Mouse (Mus musculus): ENCODE results near the gene Ltbp4. TPM values are rescaled to one million over a fixed set of nuclear protein-coding genes. Genes with fewer than 3 reads are reported as not detected.
A peak's percentile ranks its signal among the peaks of the same experiment; 100 is the strongest.

The Ltbp4 gene
- polyA plus RNA-seq, 1 experiment from 2014 or later: 29.3 TPM

DNA sequence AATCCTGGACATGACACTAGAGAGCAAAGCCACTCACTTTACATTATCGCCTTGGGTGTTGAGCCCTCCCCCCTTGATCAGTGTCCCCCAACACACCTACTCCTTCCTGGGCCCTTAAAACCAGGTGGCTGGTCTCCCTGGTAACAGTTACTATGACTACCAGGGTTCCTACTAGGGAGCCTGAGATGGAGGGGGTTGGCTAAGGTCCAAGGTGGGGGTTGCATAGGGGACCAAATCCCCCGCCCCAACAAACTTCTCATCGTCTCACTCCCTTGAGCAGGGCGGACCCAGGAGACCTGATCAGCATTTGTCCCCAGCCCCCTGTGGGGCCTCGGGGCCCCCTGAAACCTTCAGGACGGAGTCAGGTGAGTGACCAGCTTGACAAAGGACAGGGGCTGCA, 75.6 kb downstream of the Ltbp4 start:
- Histone ChIP-seq H3K27me3 (no peaks in the 10 kb centered on the region), H3K4me2 (replicated peaks) (no peak overlapping the region; the same call in 1 of the 2 replicates), H3K4me1 (peaks cover 36% of the 10 kb centered on the region), H3K9me3 (no peaks in the 10 kb centered on the region), H3K36me3 (peaks cover 56% of the 10 kb centered on the region), H3K9ac (no peak overlapping the region), H3K4me3 (no peak overlapping the region), H3K27ac (no peak overlapping the region)
- WGBS: 88% methylated on average over 6 of the region's 6 CpGs
- no peak for ATAC-seq (ENCODE audit: low FRiP score, low read depth)

DNA sequence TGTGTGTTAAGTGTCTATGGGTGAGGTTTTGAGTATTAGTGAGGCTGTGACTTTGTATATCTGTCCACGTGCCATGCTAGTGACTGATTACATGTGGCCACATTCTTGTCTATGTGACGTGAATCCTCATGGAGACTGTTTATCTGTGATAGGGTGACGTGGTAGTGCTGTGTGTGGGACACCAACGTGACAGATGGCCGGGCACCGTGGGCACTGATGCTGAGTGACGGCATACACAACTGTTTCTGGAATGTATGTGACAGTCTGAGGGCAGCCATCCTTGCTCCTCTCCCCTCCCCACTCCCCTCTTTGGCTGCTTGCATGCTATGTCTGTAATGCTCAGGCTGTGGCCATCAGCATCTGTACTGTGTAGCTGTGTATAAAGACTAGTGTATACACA, 76.6 kb downstream of the Ltbp4 start:
- H3K27me3 ChIP-seq: no peaks in the 10 kb centered on the region
- H3K9me3 ChIP-seq: no peaks in the 10 kb centered on the region
- peaks cover 46% of the 10 kb centered on the region for H3K36me3 ChIP-seq
- 84% methylated on average over 7 of the region's 7 CpGs for WGBS
- H3K27ac ChIP-seq: no peak overlapping the region
- H3K9ac ChIP-seq: peak overlapping the region; percentile 86; the same call in 1 of the 2 replicates
- peaks cover 40% of the 10 kb centered on the region for H3K4me1 ChIP-seq
- ATAC-seq (ENCODE audit: low FRiP score, low read depth): no peak
- H3K4me2 ChIP-seq (replicated peaks): peak overlapping the region; percentile 89; the same call in 1 of the 2 replicates
- H3K4me3 ChIP-seq: peak overlapping the region; percentile 80; the same call in 1 of the 2 replicates

GRCm38 (mm10) chr7:27259771-27260170, 77.7 kb downstream of the Ltbp4 start:
- Histone ChIP-seq H3K27ac (peak overlapping the region; percentile 85; the same call in 1 of the 2 replicates), H3K9me3 (no peaks in the 10 kb centered on the region), H3K4me2 (replicated peaks) (peak overlapping the region; percentile 89), H3K9ac (peak overlapping the region; percentile 86), H3K4me1 (peaks cover 40% of the 10 kb centered on the region), H3K36me3 (peaks cover 35% of the 10 kb centered on the region), H3K4me3 (peak overlapping the region; percentile 80), H3K27me3 (no peaks in the 10 kb centered on the region)
- no peak for ATAC-seq (ENCODE audit: low FRiP score, low read depth)
- WGBS: 37% methylated on average over 5 of the region's 5 CpGs

DNA sequence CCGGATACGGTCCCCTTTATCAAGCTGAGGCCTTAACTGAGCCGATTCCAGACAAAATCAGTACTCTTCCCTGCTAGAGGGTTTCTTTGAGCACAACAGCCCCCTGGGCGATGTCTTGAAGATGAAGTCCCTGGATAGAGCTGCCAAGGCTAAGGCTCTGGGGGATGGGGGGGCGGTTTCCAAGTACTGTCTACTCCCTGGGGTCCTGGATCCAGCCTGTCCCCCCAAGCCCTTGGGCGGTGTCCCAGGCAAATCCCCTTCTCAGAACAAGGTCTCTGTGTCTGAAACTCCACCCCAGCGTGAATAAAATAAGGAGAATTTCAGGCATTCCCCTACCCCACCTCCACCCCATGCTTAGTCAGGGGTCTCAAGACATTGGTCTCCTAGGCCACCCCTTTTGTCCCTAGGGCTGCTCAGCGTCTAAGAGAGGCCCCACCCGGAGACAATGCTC, 78.2 kb downstream of the Ltbp4 start:
- Histone ChIP-seq H3K27ac (peak overlapping the region; percentile 85), H3K4me3 (peak overlapping the region; percentile 80), H3K9ac (peak overlapping the region; percentile 86), H3K27me3 (no peaks in the 10 kb centered on the region), H3K9me3 (no peaks in the 10 kb centered on the region), H3K36me3 (peaks cover 34% of the 10 kb centered on the region), H3K4me1 (peaks cover 40% of the 10 kb centered on the region), H3K4me2 (replicated peaks) (peak overlapping the region; percentile 89)
- ATAC-seq (ENCODE audit: low FRiP score, low read depth): 0 out of 2 replicates have a peak, but pooled peaks have one; percentile 10
- 5% methylated on average over 9 of the region's 9 CpGs for WGBS

DNA sequence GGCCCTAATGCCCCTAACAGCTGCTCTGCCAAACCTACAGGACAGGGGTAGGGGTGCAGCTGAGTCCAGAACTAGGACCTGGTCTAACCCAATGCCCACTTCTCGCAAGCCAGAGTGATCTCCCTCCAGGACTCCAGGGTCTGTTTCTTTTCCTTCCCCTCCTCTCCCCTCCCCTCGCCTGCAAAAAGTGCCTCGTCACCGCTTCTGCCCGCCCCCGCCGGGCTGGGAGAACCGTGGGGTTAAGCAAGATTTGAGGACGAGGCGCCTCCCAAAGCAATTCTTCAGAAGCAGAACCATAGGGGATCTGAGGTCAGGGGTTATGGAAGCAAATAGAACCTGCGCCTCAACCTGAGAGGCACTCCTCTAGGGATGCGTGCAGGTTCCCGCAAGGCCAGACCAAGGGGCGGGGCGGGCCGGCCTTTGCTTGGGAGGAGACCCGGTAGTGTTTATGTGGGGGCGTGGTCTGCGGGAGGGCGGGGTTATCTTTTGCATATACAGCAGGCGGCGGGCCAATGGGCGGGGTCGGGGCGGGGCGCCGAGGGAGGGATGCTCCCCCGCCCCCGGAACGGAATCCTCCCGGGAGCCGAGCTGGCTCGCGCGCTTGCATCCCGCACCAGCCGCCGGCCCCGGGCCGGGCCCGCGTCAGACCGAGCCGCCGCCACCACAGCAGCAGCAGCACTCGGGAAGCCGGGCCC, 79.1 kb downstream of the Ltbp4 start, which contains the start of gene Numbl:
Numbl (plus strand) TSS at position 229 of the 695 bp plus-strand sequence.
- H3K9ac ChIP-seq: peak within 1 kb of the TSS; percentile 86
- peak within 1 kb of the TSS; percentile 89 for H3K4me2 ChIP-seq (replicated peaks)
- peak; percentile 78 for ATAC-seq (ENCODE audit: low FRiP score, low read depth)
- H3K36me3 ChIP-seq: peaks cover 32% of the 10 kb centered on the region
- H3K27ac ChIP-seq: peak within 1 kb of the TSS; percentile 85
- no peaks in the 10 kb centered on the region for H3K27me3 ChIP-seq
- H3K4me3 ChIP-seq: peak within 1 kb of the TSS; percentile 80
- H3K4me1 ChIP-seq: peaks cover 40% of the 10 kb centered on the region
- WGBS: under 1% methylated on average over 45 of the region's 47 CpGs
- no peaks in the 10 kb centered on the region for H3K9me3 ChIP-seq

- peak; percentile 30 for ATAC-seq (ENCODE audit: low FRiP score, low read depth)
- H3K9ac ChIP-seq: no peak overlapping the region; the same call in none of the 2 replicates
- peak overlapping the region; percentile 89 for H3K4me2 ChIP-seq (replicated peaks)
- WGBS: 2% methylated on average over 3 of the region's 6 CpGs
- peak overlapping the region; percentile 80 for H3K27ac ChIP-seq
- H3K36me3 ChIP-seq: peaks cover 29% of the 10 kb centered on the region
- peak overlapping the region; percentile 80 for H3K4me3 ChIP-seq
- no peaks in the 10 kb centered on the region for H3K9me3 ChIP-seq
- no peaks in the 10 kb centered on the region for H3K27me3 ChIP-seq
- H3K4me1 ChIP-seq: peaks cover 40% of the 10 kb centered on the region
These were observed 79.7 kb downstream of the Ltbp4 start for GRCm38 (mm10) chr7:27257852-27258204.

DNA sequence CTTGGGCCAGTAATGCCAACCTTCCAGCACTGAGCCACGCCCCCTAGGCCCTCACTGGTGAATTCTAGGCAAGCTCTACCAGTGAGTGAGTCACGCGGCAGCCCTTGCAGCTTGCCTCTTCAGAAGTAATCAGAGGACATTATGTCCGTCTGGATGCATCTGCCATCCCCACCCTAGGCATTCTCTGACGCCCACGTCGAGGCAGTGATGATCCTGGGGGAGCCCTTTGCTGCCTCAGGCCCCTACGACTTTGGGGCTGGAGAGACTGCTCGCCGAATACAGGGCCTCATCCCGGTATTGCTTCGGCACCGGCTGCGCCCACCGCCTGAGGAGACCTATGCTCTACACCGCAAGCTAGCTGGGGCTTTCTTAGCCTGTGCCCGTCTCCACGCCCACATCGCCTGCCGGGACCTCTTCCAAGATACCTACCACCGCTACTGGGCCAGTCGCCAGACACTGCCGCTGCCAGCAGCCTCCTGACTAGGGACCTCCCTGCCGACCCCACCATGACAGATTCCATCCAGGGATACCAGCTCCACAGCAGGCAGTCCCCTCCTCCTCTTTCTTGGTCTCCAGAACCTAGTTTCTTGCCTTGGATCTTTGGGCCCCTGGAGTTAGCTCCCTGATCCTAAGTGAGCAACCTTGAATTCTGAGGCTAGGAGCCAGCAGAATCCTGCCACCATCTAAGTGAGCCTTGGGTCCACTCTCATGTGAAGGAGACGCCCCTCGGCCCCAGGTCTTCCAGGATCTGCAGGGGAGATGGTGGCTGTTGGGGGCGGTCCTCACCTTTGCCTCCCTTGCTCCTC, 80.2 kb downstream of the Ltbp4 start:
- WGBS: 13% methylated on average over 27 of the region's 27 CpGs
- Histone ChIP-seq H3K9ac (peak overlapping the region; percentile 32; the same call in 1 of the 2 replicates), H3K9me3 (no peaks in the 10 kb centered on the region), H3K36me3 (peaks cover 25% of the 10 kb centered on the region), H3K27ac (peak overlapping the region; percentile 80), H3K4me3 (peak overlapping the region; percentile 80), H3K4me1 (peaks cover 40% of the 10 kb centered on the region), H3K4me2 (replicated peaks) (peak overlapping the region; percentile 89), H3K27me3 (no peaks in the 10 kb centered on the region)
- ATAC-seq (ENCODE audit: low FRiP score, low read depth): peak; percentile 5; the same call in 1 of the 2 replicates

DNA sequence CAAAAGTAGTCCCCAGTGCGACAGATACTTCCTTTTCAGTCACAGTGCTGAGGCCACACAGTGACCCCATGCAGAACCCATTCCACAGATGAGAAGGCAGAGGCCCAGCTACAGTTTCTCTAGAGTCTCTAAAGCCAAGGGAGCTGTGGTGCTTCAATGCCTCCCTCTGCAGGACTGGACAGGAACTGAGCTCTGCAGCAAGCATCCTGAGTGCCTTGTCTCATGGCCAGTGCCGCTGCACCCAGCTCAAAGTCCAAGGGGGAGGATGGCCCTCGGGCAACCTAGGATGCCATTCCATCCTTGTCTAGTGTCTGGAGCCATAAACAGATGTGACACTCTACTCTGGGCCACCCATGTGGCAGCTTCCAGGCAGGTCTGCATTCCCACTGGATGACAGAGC, 81.8 kb downstream of the Ltbp4 start:
- H3K27me3 ChIP-seq: no peaks in the 10 kb centered on the region
- ATAC-seq (ENCODE audit: low FRiP score, low read depth): no peak
- no peak overlapping the region for H3K4me3 ChIP-seq
- WGBS: 64% methylated on average over 3 of the region's 3 CpGs
- H3K27ac ChIP-seq: no peak overlapping the region
- no peak overlapping the region for H3K9ac ChIP-seq
- no peak overlapping the region for H3K4me2 ChIP-seq (replicated peaks)
- H3K4me1 ChIP-seq: peaks cover 32% of the 10 kb centered on the region
- H3K9me3 ChIP-seq: no peaks in the 10 kb centered on the region
- H3K36me3 ChIP-seq: peaks cover 23% of the 10 kb centered on the region

Other genes starting within 250 kb of the Ltbp4 start
- gene Cyp2f2, start 217.8 kb downstream of the Ltbp4 start, polyA plus RNA-seq (2015; fragmentation: Nextera tagmentation; extraction: Ambion mirVana): not detected in 2 replicates
- 0.33 TPM in 1 of 2 replicates, not detected in the other for gene Cyp2t4, start 184.0 kb downstream of the Ltbp4 start, polyA plus RNA-seq (2015; fragmentation: Nextera tagmentation; extraction: Ambion mirVana)
- gene Egln2, start 170.9 kb downstream of the Ltbp4 start, polyA plus RNA-seq (2015; fragmentation: Nextera tagmentation; extraction: Ambion mirVana): 74.3 and 76.0 TPM in 2 replicates
- gene Rab4b, start 158.8 kb downstream of the Ltbp4 start, polyA plus RNA-seq (2015; fragmentation: Nextera tagmentation; extraction: Ambion mirVana): 69.4 and 71.7 TPM in 2 replicates
- 2.6 and 4.5 TPM in 2 replicates for gene Gm21983, start 156.6 kb downstream of the Ltbp4 start, polyA plus RNA-seq (2015; fragmentation: Nextera tagmentation; extraction: Ambion mirVana)
- gene Mia, start 156.5 kb downstream of the Ltbp4 start, polyA plus RNA-seq (2015; fragmentation: Nextera tagmentation; extraction: Ambion mirVana): 126 and 145 TPM in 2 replicates
- 3.6 TPM in 2 replicates for gene BC024978, start 141.9 kb downstream of the Ltbp4 start, polyA plus RNA-seq (2015; fragmentation: Nextera tagmentation; extraction: Ambion mirVana)
- 285 TPM in 2 replicates for gene Snrpa, start 141.4 kb downstream of the Ltbp4 start, polyA plus RNA-seq (2015; fragmentation: Nextera tagmentation; extraction: Ambion mirVana)
- gene Itpkc, start 109.0 kb downstream of the Ltbp4 start, polyA plus RNA-seq (2015; fragmentation: Nextera tagmentation; extraction: Ambion mirVana): 6.6 and 7.2 TPM in 2 replicates
- 17.7 and 18.5 TPM in 2 replicates for gene Coq8b, start 104.7 kb downstream of the Ltbp4 start, polyA plus RNA-seq (2015; fragmentation: Nextera tagmentation; extraction: Ambion mirVana)
- gene Numbl, start 79.3 kb downstream of the Ltbp4 start, polyA plus RNA-seq (2015; fragmentation: Nextera tagmentation; extraction: Ambion mirVana): 32.3 and 34.1 TPM in 2 replicates
- gene Shkbp1, start 18.3 kb upstream of the Ltbp4 start, polyA plus RNA-seq (2015; fragmentation: Nextera tagmentation; extraction: Ambion mirVana): 49.2 and 54.5 TPM in 2 replicates
- not detected in 2 replicates for gene Gm20479, start 19.7 kb upstream of the Ltbp4 start, polyA plus RNA-seq (2015; fragmentation: Nextera tagmentation; extraction: Ambion mirVana)
- 0.17 and 0.23 TPM in 2 replicates for gene Sptbn4, start 110.0 kb upstream of the Ltbp4 start, polyA plus RNA-seq (2015; fragmentation: Nextera tagmentation; extraction: Ambion mirVana)
- 38.9 and 46.3 TPM in 2 replicates for gene Blvrb, start 110.3 kb upstream of the Ltbp4 start, polyA plus RNA-seq (2015; fragmentation: Nextera tagmentation; extraction: Ambion mirVana)
- gene Sertad3, start 136.1 kb upstream of the Ltbp4 start, polyA plus RNA-seq (2015; fragmentation: Nextera tagmentation; extraction: Ambion mirVana): 33.6 and 36.3 TPM in 2 replicates
- gene Sertad1, start 149.2 kb upstream of the Ltbp4 start, polyA plus RNA-seq (2015; fragmentation: Nextera tagmentation; extraction: Ambion mirVana): 37.8 and 39.2 TPM in 2 replicates
- 5.2 TPM in 2 replicates for gene Prx, start 161.6 kb upstream of the Ltbp4 start, polyA plus RNA-seq (2015; fragmentation: Nextera tagmentation; extraction: Ambion mirVana)
- 0.87 and 1.4 TPM in 2 replicates for gene Hipk4, start 185.6 kb upstream of the Ltbp4 start, polyA plus RNA-seq (2015; fragmentation: Nextera tagmentation; extraction: Ambion mirVana)
- 94.8 and 95.0 TPM in 2 replicates for gene Pld3, start 215.5 kb upstream of the Ltbp4 start, polyA plus RNA-seq (2015; fragmentation: Nextera tagmentation; extraction: Ambion mirVana)
- gene 2310022A10Rik, start 215.5 kb upstream of the Ltbp4 start, polyA plus RNA-seq (2015; fragmentation: Nextera tagmentation; extraction: Ambion mirVana): 34.6 and 37.0 TPM in 2 replicates